Mouse (Mus musculus): ENCODE data around the gene Gps2. TPM values are rescaled to one million over a fixed set of nuclear protein-coding genes. Genes with fewer than 3 reads are reported as not detected.
A peak's percentile ranks its signal among the peaks of the same experiment; 100 is the strongest.

Gene Gps2
- polyA plus RNA-seq, 1 experiment from 2014 or later = 84.5 TPM

GRCm38 (mm10) chr11:69891482-69891881 is 22.2 kb upstream of the Gps2 start:
- Histone ChIP-seq H3K9me3 (replicated peaks) (no peaks in the 10 kb centered on the region), H3K4me3 (replicated peaks) (no peak overlapping the region), H3K4me2 (replicated peaks) (no peak overlapping the region), H3K27ac (replicated peaks) (no peak overlapping the region; the same call in 1 of the 2 replicates), H3K36me3 (no peaks in the 10 kb centered on the region), H3K9ac (no peak overlapping the region), H3K4me1 (no peaks in the 10 kb centered on the region), H3K27me3 (no peaks in the 10 kb centered on the region)
- WGBS = 70% methylated on average over 4 of the region's 4 CpGs
- ATAC-seq (ENCODE audit: insufficient number of reproducible peaks, low FRiP score, low TSS enrichment, low read depth) = no peak

- Histone ChIP-seq H3K9me3 (replicated peaks) (no peaks in the 10 kb centered on the region), H3K4me2 (replicated peaks) (no peak overlapping the region), H3K27me3 (no peaks in the 10 kb centered on the region), H3K9ac (no peak overlapping the region), H3K27ac (replicated peaks) (no peak overlapping the region), H3K4me1 (peaks cover 9% of the 10 kb centered on the region), H3K36me3 (no peaks in the 10 kb centered on the region), H3K4me3 (replicated peaks) (no peak overlapping the region)
- 67% methylated on average over 5 of the region's 5 CpGs for WGBS
- ATAC-seq (ENCODE audit: insufficient number of reproducible peaks, low FRiP score, low TSS enrichment, low read depth) = no peak
Observed at GRCm38 (mm10) chr11:69894671-69895070, 19.0 kb upstream of the Gps2 start.

DNA sequence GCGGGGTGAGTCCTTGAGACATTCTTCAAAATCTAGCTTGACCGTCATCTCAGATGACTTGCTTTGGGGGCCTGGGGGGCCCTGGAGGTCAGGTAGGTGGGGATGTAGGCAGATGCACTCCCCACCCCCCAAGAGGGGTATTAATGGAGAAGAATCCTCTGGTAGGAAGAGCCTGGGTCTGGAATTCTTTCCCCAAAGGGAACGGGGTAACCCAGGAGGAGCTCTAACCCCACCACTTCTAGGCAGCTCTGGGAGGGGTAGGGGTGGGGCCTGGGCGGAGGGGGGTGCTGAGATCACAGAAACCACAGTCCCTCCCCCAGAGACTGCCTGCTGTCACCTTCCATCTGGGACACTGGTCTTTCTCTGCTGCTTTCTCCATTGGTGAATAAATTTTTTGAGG is 18.4 kb upstream of the Gps2 start, which contains the start of gene Acap1:
Gene Acap1 (minus strand): TSS at position 249 of the 400 bp plus-strand sequence.
- H3K9ac ChIP-seq = no peak within 1 kb of the TSS
- H3K27ac ChIP-seq (replicated peaks) = no peak within 1 kb of the TSS
- no peak for ATAC-seq (ENCODE audit: insufficient number of reproducible peaks, low FRiP score, low TSS enrichment, low read depth)
- 68% methylated on average over 4 of the region's 4 CpGs for WGBS
- H3K4me2 ChIP-seq (replicated peaks) = no peak within 1 kb of the TSS
- peaks cover 12% of the 10 kb centered on the region for H3K4me1 ChIP-seq
- H3K9me3 ChIP-seq (replicated peaks) = no peaks in the 10 kb centered on the region
- no peak within 1 kb of the TSS for H3K4me3 ChIP-seq (replicated peaks)
- no peaks in the 10 kb centered on the region for H3K27me3 ChIP-seq
- no peaks in the 10 kb centered on the region for H3K36me3 ChIP-seq

- Histone ChIP-seq H3K27ac (replicated peaks) (peak overlapping the region; percentile 99; the same call in 1 of the 2 replicates), H3K4me1 (peaks cover 27% of the 10 kb centered on the region), H3K4me3 (replicated peaks) (peak overlapping the region; percentile 72), H3K9ac (peak overlapping the region; percentile 86; the same call in 1 of the 2 replicates), H3K36me3 (peaks cover 12% of the 10 kb centered on the region), H3K4me2 (replicated peaks) (peak overlapping the region; percentile 83), H3K9me3 (replicated peaks) (no peaks in the 10 kb centered on the region), H3K27me3 (no peaks in the 10 kb centered on the region)
- no peak for ATAC-seq (ENCODE audit: insufficient number of reproducible peaks, low FRiP score, low TSS enrichment, low read depth)
- WGBS = 17% methylated on average over 4 of the region's 4 CpGs
Observed at GRCm38 (mm10) chr11:69899870-69900269, 13.8 kb upstream of the Gps2 start.

- Histone ChIP-seq H3K4me1 (peaks cover 27% of the 10 kb centered on the region), H3K9me3 (replicated peaks) (no peaks in the 10 kb centered on the region), H3K9ac (peak within 1 kb of the TSS; percentile 86), H3K36me3 (peaks cover 20% of the 10 kb centered on the region), H3K4me3 (replicated peaks) (peak within 1 kb of the TSS; percentile 72), H3K27ac (replicated peaks) (peak within 1 kb of the TSS; percentile 99), H3K4me2 (replicated peaks) (peak within 1 kb of the TSS; percentile 83), H3K27me3 (no peaks in the 10 kb centered on the region)
- WGBS = under 1% methylated on average over 38 of the region's 38 CpGs
- ATAC-seq (ENCODE audit: insufficient number of reproducible peaks, low FRiP score, low TSS enrichment, low read depth) = peak; percentile 94
Observed at GRCm38 (mm10) chr11:69900471-69901405, 12.9 kb upstream of the Gps2 start, which contains the start of the genes 2810408A11Rik and Neurl4. Gene 2810408A11Rik (minus strand): TSS chr11:69900987. Gene Neurl4 (plus strand): TSS chr11:69901072.

- peak; percentile 81 for ATAC-seq (ENCODE audit: insufficient number of reproducible peaks, low FRiP score, low TSS enrichment, low read depth)
- under 1% methylated on average over 42 of the region's 42 CpGs for WGBS
- H3K4me1 ChIP-seq = peaks cover 27% of the 10 kb centered on the region
- peak overlapping the region; percentile 99 for H3K27ac ChIP-seq (replicated peaks)
- H3K4me3 ChIP-seq (replicated peaks) = peak overlapping the region; percentile 72
- peaks cover 27% of the 10 kb centered on the region for H3K36me3 ChIP-seq
- H3K9me3 ChIP-seq (replicated peaks) = no peaks in the 10 kb centered on the region
- no peaks in the 10 kb centered on the region for H3K27me3 ChIP-seq
- peak overlapping the region; percentile 86 for H3K9ac ChIP-seq
- peak overlapping the region; percentile 83 for H3K4me2 ChIP-seq (replicated peaks)
Observed at GRCm38 (mm10) chr11:69901406-69901846, 12.3 kb upstream of the Gps2 start.

- no peaks in the 10 kb centered on the region for H3K27me3 ChIP-seq
- peak overlapping the region; percentile 86 for H3K9ac ChIP-seq
- H3K4me3 ChIP-seq (replicated peaks) = peak overlapping the region; percentile 72
- H3K9me3 ChIP-seq (replicated peaks) = no peaks in the 10 kb centered on the region
- peak overlapping the region; percentile 83 for H3K4me2 ChIP-seq (replicated peaks)
- H3K4me1 ChIP-seq = peaks cover 27% of the 10 kb centered on the region
- peaks cover 32% of the 10 kb centered on the region for H3K36me3 ChIP-seq
- WGBS = under 1% methylated on average over 39 of the region's 39 CpGs
- no peak for ATAC-seq (ENCODE audit: insufficient number of reproducible peaks, low FRiP score, low TSS enrichment, low read depth)
- H3K27ac ChIP-seq (replicated peaks) = peak overlapping the region; percentile 99
Observed at GRCm38 (mm10) chr11:69901993-69902392, 11.7 kb upstream of the Gps2 start.

DNA sequence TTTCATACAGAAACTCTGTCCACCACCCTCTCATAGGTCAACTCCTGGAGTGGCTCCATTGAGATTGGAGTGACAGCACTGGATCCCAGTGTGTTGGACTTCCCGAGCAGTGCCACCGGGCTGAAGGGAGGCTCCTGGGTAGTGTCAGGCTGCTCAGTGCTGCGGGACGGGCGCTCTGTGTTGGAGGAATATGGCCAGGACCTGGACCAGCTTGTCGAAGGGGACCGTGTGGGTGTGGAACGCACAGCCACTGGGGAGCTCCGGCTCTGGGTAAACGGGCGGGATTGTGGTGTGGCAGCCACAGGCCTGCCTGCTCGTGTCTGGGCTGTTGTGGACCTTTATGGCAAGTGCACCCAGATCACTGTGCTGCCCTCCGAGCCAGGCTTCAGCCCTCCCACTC is 10.7 kb upstream of the Gps2 start:
- H3K4me1 ChIP-seq = peaks cover 27% of the 10 kb centered on the region
- no peak overlapping the region for H3K9ac ChIP-seq
- H3K27ac ChIP-seq (replicated peaks) = no peak overlapping the region
- no peak for ATAC-seq (ENCODE audit: insufficient number of reproducible peaks, low FRiP score, low TSS enrichment, low read depth)
- H3K36me3 ChIP-seq = peaks cover 42% of the 10 kb centered on the region
- 87% methylated on average over 13 of the region's 13 CpGs for WGBS
- H3K4me3 ChIP-seq (replicated peaks) = peak overlapping the region; percentile 72
- no peaks in the 10 kb centered on the region for H3K27me3 ChIP-seq
- H3K4me2 ChIP-seq (replicated peaks) = peak overlapping the region; percentile 83
- no peaks in the 10 kb centered on the region for H3K9me3 ChIP-seq (replicated peaks)

DNA sequence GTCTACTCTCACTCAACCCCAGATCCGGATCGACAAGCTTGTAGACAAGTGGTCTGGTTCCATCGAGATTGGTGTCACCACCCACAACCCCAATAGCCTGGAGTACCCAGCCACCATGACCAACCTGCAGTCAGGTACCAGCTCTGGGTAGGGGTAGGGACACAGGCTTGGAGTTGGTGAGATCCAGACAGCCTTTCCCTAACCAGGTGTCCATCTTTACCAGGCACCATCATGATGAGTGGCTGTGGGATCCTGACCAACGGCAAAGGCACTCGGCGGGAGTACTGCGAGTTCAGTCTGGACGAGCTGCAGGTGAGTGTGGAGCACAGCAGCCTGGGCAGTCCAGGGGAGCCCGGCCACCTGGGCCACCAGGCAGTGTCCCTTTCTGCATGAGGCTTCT is 9.4 kb upstream of the Gps2 start:
- Histone ChIP-seq H3K36me3 (peaks cover 55% of the 10 kb centered on the region), H3K4me1 (peaks cover 22% of the 10 kb centered on the region), H3K4me2 (replicated peaks) (no peak overlapping the region), H3K27ac (replicated peaks) (no peak overlapping the region), H3K9me3 (replicated peaks) (no peaks in the 10 kb centered on the region), H3K4me3 (replicated peaks) (no peak overlapping the region), H3K27me3 (no peaks in the 10 kb centered on the region), H3K9ac (no peak overlapping the region)
- WGBS = 97% methylated on average over 9 of the region's 9 CpGs
- ATAC-seq (ENCODE audit: insufficient number of reproducible peaks, low FRiP score, low TSS enrichment, low read depth) = no peak

DNA sequence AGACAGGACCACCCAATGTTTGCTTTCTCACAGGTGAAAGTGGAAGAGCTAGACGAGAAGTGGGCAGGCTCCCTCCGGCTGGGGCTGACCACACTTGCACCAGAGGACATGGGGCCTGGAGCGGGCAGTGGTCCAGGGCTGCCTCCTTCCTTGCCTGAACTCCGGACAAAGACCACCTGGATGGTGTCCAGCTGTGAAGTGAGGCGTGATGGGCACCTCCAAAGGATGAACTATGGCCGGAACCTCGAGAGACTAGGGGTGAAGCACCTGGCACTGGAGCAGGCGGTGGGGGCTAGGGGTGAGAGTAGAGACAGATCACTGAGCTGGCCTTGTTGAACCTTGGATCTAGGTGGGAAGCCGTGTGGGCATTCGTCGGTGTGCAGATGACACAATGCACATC is 5.0 kb upstream of the Gps2 start:
- H3K27me3 ChIP-seq = no peaks in the 10 kb centered on the region
- peaks cover 95% of the 10 kb centered on the region for H3K36me3 ChIP-seq
- H3K9ac ChIP-seq = no peak overlapping the region
- peaks cover 8% of the 10 kb centered on the region for H3K4me1 ChIP-seq
- H3K27ac ChIP-seq (replicated peaks) = no peak overlapping the region
- no peak overlapping the region for H3K4me3 ChIP-seq (replicated peaks)
- H3K4me2 ChIP-seq (replicated peaks) = no peak overlapping the region
- no peak for ATAC-seq (ENCODE audit: insufficient number of reproducible peaks, low FRiP score, low TSS enrichment, low read depth)
- H3K9me3 ChIP-seq (replicated peaks) = no peaks in the 10 kb centered on the region
- WGBS = 92% methylated on average over 11 of the region's 11 CpGs

GRCm38 (mm10) chr11:69909174-69909573 is 4.5 kb upstream of the Gps2 start:
- 86% methylated on average over 5 of the region's 5 CpGs for WGBS
- peaks cover 89% of the 10 kb centered on the region for H3K36me3 ChIP-seq

More at GRCm38 (mm10) chr11:69909174-69909573, 4.5 kb upstream of the Gps2 start:
- no peak overlapping the region for H3K27ac ChIP-seq (replicated peaks)
- H3K9me3 ChIP-seq (replicated peaks) = no peaks in the 10 kb centered on the region
- ATAC-seq (ENCODE audit: insufficient number of reproducible peaks, low FRiP score, low TSS enrichment, low read depth) = no peak
- H3K4me2 ChIP-seq (replicated peaks) = no peak overlapping the region
- H3K4me3 ChIP-seq (replicated peaks) = no peak overlapping the region
- no peaks in the 10 kb centered on the region for H3K27me3 ChIP-seq
- H3K9ac ChIP-seq = no peak overlapping the region
- H3K4me1 ChIP-seq = peaks cover 8% of the 10 kb centered on the region
